Mouse (Mus musculus) brain, embryonic 14.5 days (tissue): ENCODE results near the gene Gpm6a. TPM values are rescaled to one million over a fixed set of nuclear protein-coding genes. Genes with fewer than 3 reads are reported as not detected.
A peak's percentile ranks its signal among the peaks of the same experiment; 100 is the strongest.

ENCODE experiments used
- DNase-seq: peaks from one replicate; pipeline ENCODE4 v3.0.0-alpha.2; 2011; ENCODE audit warnings: low read depth
- CTCF ChIP-seq: fragments of 200-500 bp; IDR thresholded peaks from 2 replicates; pipeline ENCODE4 v1.5.1; 2012; ENCODE audit warnings: inconsistent platforms, mild to moderate bottlenecking, moderate library complexity, borderline replicate concordance; ENCODE audit not compliant: insufficient read depth, insufficient read length; ENCODE audit errors: extremely low read depth
- POLR2A ChIP-seq: fragments of 200-500 bp; IDR thresholded peaks from 2 replicates; pipeline ENCODE4 v1.6.1; 2012; ENCODE audit warnings: mild to moderate bottlenecking, inconsistent platforms, borderline replicate concordance; ENCODE audit not compliant: poor library complexity, insufficient read depth, insufficient read length, severe bottlenecking; ENCODE audit errors: extremely low read depth
- polyA plus RNA-seq: library from polyadenylated mRNA; depleted of rRNA; stranded (reverse); fragments of >200 nt; gene quantifications from 2 replicates; pipeline ENCODE4 v1.2.3, GENCODE M21; 2012

The Gpm6a gene
- polyA plus RNA-seq, 1 experiment: 408 TPM

- peak; percentile 74 for DNase-seq
- TF ChIP-seq POLR2A (no peak), CTCF (no peak)
These were observed 21.3 kb downstream of the Gpm6a start for GRCm38 (mm10) chr8:54975927-54976326.

GRCm38 (mm10) chr8:54976663-54977062 lies 22.0 kb downstream of the Gpm6a start:
- no peak for TF ChIP-seq CTCF
- DNase-seq: peak; percentile 49

GRCm38 (mm10) chr8:54986791-54987190 lies 32.1 kb downstream of the Gpm6a start:
- TF ChIP-seq POLR2A (no peak), CTCF (no peak)
- peak; percentile 55 for DNase-seq

- DNase-seq: peak; percentile 91
- TF ChIP-seq CTCF (no peak), POLR2A (no peak)
These were observed 34.5 kb downstream of the Gpm6a start for GRCm38 (mm10) chr8:54989093-54989492.

GRCm38 (mm10) chr8:54991840-54992609 lies 37.4 kb downstream of the Gpm6a start:
- TF ChIP-seq CTCF (no peak), POLR2A (no peak)
- peak; percentile 95 for DNase-seq

GRCm38 (mm10) chr8:54995662-54996061 lies 41.0 kb downstream of the Gpm6a start:
- TF ChIP-seq CTCF (no peak), POLR2A (no peak)

GRCm38 (mm10) chr8:55002398-55002797 lies 47.8 kb downstream of the Gpm6a start:
- DNase-seq: peak; percentile 71
- TF ChIP-seq CTCF (no peak), POLR2A (no peak)

More at GRCm38 (mm10) chr8:54995662-54996061, 41.0 kb downstream of the Gpm6a start:
- no peak for DNase-seq

GRCm38 (mm10) chr8:55002946-55003345 lies 48.3 kb downstream of the Gpm6a start:
- TF ChIP-seq CTCF (no peak), POLR2A (no peak)
- DNase-seq: no peak

- TF ChIP-seq POLR2A: no peak
- DNase-seq: no peak
These were observed 57.6 kb downstream of the Gpm6a start for GRCm38 (mm10) chr8:55012228-55012627.

- DNase-seq: peak; percentile 52
- TF ChIP-seq CTCF: no peak
- no peak for TF ChIP-seq POLR2A
These were observed 62.4 kb downstream of the Gpm6a start for GRCm38 (mm10) chr8:55017071-55017470.

- peak; percentile 93 for DNase-seq
- TF ChIP-seq POLR2A (no peak), CTCF (no peak)
These were observed 71.4 kb downstream of the Gpm6a start for GRCm38 (mm10) chr8:55025851-55026660.

GRCm38 (mm10) chr8:55026661-55027000 lies 72.0 kb downstream of the Gpm6a start:
- DNase-seq: peak; percentile 83
- TF ChIP-seq POLR2A (no peak), CTCF (no peak)

- TF ChIP-seq POLR2A (no peak), CTCF (no peak)
- no peak for DNase-seq
These were observed 73.7 kb downstream of the Gpm6a start for GRCm38 (mm10) chr8:55028371-55028770.
